Mouse (Mus musculus): ENCODE data around the gene Ppm1h.

Ppm1h gene

DNA sequence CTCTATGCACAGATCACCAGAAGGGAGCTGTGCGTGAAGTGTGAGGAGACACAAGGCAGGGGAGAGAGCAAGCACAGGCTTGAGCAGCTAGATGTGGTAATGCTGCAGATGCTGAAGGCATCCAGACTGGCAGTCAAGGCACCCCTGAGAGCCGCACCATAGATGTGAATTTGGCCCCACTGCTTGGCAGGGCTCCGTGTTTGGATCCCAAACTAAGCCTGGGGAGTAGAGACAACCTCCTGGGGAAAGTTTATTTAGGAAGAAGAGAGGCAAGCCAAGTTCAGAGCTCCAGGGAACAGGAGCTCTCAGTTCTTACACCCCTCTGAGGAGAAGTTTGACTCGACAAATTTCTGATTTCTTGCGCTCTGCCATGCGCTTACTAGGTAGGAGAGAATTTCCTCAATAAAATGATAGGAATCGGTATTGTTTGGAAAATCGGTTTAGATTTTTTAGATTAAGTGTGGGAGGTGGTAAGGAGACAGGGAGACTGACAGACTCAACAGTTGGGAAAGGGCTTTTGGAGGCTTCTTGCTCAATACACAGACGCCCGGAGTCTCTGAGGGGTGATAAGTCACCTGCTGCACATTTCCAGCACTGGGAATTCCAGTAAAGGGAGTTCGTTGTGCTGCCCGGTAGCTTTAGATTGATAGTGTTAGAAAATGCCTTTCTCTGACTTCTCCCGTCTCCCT lies 89.8 kb downstream of the Ppm1h start:
- peak in 1 of 2 experiments; percentile 18 for DNase-seq (ENCODE audit: low spot score in 2 of 2)

DNA sequence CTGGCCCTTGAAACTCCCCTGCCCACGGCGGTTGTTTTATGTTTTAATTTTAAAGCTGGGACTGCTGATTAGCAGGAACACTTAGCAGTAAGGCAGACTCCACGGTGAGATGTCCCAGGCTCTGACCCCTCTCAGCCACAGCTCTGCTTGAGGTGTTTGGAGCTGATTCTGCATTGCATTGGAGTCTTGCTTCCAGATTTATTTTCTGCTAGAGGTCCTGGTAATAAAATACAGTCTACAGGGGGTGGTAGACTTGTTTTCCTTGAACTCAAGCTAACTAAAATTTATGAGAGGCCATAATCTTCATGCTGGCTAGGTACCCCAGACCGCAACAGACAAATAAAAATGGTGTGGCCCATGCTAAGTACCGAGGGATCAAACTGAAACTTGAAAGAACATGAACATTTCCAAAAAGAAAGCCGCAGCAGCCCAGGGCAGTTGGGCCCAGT lies 90.4 kb downstream of the Ppm1h start:
- peak in 1 of 2 experiments; percentile 14 for DNase-seq (ENCODE audit: low spot score in 2 of 2)

DNA sequence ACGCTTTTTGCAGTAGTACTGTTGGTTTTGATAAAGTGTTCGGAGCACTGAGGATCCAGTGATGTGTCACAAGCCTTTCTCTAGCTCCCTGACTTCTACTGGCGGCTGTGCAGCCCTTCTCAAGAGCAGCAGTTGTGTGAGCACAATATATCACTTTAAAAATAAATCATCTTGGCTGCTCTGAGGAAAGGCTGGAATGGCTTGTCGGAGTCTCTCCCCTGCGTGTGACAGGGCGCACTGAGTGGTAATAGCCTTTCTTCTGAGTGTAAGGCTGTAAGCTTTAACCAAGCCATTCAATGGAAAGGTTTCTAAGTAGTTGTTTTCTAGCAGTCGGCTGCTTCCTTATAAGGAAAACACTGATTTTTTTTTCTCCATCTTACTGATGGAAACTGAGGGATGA lies 91.8 kb downstream of the Ppm1h start:
- DNase-seq (ENCODE audit: low spot score in 2 of 2), result peak in 1 of 2 experiments; percentile 12

DNA sequence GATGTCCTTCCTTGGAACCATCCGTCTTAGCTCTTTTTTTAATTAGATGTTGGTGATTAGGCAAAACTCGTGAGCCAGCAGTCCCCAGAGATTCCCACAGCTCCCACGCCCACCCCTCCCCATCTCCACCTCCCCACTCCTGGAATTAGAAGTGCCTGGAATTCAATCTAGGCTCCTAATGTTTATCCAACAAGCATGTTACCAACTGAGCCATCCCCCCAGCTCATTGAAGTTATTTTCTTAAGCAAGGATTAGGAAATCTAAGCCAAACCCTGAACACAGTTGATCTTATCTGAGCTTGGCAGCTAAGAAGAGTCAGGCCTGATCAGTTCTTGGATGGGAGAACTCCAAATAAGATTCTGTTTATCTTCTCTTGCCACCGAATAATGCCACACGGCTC lies 92.4 kb downstream of the Ppm1h start:
- peak in 1 of 2 experiments; percentile 5 for DNase-seq (ENCODE audit: low spot score in 2 of 2)

DNA sequence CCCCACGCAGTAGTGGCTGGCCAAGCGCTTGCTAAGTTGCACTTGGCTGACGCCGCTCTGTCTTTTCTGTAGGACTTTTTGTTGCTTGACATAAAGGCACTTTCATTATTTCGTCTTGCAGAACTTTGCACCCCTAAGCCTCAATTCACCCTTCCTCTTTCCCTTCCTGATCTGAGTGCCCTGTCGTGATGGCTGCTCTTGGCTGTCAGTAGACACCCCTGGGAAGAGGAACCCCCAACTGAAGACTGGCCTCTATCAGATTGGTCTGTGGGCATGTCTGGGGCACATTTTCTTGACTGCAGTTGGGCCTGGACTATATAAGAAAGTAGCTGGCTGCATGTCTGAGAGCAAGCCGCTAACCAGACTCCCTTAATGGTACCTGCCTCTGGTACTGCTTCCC lies 95.6 kb downstream of the Ppm1h start:
- peak in 1 of 2 experiments; percentile 22 for DNase-seq (ENCODE audit: low spot score in 2 of 2)

DNA sequence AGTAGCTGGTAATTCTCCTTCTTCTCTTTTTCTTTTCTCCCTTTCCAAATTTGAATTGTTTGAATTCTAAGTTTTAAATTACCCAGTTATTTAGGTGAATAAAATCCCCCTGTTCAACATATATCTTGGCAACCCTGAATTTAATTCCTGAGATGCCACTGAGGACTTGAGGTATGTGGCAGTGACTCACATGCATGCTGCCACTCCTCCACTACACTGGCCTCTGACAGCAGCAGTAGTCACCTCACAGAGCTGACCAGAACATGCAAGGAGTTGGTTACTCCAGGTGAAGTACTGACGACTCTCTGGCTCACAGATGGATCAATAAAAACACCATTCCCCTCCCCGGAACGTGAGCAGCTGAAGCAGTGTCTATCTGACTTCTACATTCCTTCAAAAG lies 98.9 kb downstream of the Ppm1h start:
- no peak for DNase-seq (ENCODE audit: low spot score in 2 of 2)

DNA sequence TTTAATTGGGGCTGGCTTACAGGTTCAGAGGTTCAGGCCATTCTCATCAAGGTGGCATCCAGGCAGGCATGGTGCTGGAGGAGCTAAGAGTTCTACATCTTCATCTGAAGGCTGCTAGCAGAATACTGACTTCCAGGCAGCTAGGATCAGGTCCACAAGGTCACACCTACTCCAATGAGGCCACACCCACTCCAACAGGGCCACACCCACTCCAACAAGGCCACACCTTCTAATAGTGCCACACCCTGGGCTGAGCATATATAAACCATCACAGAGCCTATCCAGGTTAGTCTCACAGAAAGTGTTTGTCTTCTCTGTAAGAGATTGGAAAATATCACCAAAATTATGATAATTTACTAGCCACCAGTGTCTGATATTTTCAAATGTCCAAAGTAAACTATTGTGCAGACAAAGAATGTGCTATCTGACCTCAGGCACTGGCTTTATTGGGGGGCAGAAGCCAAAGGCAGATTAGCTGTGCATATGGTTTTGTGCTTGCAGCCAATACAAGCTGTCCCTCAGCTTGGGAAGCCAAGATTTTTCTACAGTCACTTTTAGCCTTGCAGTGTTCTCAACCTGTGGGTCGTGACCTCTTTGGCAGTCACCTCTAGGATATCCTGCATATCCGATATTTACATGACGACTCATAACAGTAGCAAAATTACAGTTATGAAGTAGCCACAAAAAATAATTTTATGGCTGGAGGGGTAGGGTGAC lies 99.5 kb downstream of the Ppm1h start:
- DNase-seq (ENCODE audit: low spot score in 2 of 2), result no peak

DNA sequence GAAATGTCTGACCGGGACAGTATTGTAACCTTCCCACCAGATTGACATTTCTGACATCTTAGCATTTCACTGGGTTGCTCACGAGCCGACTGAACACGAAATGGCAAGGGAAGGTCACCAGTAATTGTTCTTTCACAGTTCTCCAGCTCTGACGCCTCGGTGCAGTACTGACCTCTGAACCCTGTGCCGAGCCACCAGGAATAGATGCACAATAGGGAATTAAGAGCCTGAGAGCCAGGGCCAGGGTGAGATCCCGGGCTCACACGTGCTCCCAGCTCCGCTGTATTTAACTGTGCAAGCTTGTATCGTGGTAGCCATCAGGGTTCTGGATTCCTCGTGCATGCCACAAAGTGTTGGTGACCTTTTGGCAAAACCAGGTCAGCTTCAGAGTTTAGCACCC lies 100.8 kb downstream of the Ppm1h start:
- no peak for DNase-seq (ENCODE audit: low spot score in 2 of 2)

DNA sequence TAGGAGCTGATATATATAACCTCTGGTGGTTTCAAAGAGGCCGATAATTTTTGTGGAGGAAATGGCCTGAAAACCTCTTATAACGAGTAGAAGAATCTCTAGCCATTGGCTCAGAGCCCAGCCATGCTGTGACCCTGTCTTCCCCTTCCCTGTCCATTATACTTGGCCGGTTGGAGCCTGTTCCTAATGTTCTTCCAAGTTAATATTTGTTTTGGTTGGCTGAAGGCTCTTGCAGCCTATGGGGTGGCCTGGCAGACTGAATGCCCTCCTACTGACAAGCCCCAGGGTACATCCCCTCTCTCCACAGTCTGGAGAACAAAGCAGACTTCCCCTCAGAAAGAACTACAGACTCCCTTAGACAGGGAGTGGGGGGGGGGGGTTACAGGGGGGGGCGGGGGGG lies 104.2 kb downstream of the Ppm1h start:
- no peak for DNase-seq (ENCODE audit: low spot score in 2 of 2)

DNA sequence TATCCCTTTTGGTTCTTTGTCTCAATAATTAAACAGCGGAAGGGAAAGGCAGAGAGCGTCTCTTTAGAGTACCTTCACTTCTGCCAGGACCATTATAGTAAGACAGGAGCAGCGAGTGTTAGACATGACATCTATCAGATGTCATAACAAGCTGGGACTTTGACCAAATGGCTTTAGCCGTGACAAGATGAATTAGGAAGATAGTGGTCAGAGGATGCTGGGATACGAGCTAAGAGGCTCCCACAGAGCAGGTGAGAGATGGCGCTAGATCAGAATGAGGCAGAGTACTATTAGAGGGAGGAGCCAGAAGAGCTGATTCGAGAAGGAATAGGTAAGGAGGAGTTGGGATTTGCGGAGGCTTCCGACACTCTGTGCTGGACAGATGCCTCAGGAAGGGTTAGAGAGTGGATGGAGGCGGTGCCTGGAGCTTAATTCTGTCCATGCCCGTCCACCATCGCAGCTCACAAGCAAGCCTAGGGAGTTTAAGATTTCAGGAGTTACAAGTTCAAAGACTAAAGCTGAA lies 111.1 kb downstream of the Ppm1h start:
- DNase-seq (ENCODE audit: low spot score in 2 of 2), result no peak

DNA sequence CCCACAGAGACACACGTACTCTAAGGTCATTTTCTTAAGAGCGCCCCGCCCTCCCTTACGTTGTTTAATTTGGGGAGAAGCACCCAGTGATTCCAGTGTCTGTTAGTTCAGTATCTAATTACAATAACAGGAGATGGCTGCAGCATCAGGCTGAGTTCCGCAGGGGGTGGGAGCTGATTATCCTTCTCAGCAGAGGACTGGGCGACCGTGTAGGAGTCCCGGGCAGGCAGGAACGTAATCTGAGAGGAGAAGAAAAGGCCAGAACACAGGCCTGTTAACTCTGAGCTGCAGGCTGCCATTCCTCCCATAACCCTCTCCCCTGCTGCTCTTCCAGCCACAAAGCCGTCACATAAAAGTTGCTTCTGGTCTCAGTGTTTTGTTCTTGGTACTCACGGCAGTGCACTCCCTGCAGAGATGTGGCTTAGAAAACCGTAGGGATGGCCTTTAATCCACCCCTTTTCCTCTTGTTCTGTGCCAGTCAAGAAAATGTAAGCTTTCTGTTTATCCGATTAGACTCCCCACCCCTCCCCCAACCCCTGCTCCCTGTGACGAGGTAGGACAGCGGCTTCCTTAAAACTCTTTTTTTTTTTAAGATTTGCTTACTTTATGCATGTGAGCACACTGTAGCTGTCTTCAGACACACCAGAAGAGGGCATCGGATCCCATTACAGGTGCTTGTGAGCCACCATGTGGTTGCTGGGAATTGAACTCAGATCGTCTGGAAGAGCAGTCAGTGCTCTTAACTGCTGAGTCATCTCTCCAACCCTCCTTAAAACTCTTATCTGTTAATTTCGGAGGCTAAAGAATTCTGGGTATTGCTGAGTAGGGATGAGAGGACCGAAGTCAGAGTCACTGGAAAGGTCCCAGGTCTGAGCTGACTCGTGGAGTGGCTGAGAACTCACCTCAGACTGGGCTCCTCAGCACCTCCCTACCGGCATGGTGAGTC lies 113.7 kb downstream of the Ppm1h start:
- no peak for DNase-seq (ENCODE audit: low spot score in 2 of 2)

DNA sequence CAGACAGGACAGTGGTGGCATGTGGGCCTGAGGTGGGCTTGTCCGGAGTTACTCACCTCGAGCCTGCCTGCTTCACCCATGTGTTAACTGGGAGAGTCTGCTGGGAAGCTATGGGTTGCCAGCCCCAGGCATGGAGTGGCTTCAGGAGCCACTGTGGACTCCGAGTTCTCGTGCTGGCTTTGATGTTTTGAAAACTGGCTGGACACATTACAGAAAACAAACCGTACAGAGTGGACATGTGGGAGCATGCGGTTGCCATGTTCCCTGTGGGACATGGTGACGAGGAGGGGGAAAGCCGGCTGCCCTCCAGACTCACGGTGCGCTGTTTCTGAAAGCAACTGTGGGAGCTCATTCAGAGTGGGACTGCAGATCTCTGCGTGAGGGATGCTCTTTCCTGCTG lies 114.6 kb downstream of the Ppm1h start:
- DNase-seq (ENCODE audit: low spot score in 2 of 2), result no peak

DNA sequence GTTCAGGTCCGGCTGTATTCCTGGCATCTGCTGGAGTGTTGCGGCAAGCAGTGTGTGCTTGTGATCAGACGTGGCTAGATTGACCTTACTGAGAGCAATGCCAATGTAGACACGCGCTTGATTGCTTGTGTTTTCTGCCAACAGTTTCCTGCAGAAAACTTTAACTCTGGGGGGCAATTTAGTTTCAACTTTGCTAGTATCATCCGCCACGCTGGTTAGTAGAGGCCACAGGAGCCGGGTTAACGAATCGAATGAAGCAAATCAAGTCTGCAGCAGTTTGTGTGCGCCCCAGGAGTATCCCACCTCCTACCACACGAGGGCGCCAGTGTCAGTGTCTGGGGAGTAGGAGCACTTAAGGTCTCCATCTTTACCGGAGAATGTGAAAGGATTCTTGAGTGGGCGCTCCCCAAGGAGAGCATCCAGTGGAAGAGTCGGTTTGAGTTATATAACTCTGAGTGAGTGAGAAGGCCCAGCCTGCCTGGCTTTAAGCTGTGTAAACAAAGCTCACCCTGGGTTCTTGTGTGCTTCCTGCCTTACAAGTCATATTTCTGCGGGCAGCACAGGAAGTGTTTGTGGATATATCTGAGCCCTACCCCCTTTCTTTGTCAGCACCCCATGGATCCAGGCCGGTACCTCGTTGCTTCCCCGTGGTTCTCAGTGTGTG lies 115.8 kb downstream of the Ppm1h start:
- peak; percentile 65 to 79 for DNase-seq (ENCODE audit: low spot score in 2 of 2)

DNA sequence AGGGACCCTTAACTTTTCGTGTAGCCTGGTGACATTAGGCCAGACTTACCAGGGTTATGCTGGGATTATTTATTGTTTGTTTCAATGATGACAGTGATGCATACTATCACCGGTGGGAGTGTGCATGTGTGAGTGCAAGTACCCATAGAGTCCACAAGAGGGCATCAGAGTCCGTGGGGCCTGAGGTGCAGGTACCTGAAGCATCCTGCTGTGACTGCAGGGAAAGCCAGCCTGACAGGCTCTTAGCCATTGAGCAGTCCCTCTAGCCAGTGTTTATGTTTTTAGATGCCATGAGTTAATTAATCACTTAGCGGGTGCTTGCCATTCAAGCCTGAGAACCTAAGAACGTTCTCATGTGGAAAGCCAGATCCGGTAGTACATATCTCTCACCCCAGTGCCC lies 119.4 kb downstream of the Ppm1h start:
- no peak for DNase-seq (ENCODE audit: low spot score in 2 of 2)

DNA sequence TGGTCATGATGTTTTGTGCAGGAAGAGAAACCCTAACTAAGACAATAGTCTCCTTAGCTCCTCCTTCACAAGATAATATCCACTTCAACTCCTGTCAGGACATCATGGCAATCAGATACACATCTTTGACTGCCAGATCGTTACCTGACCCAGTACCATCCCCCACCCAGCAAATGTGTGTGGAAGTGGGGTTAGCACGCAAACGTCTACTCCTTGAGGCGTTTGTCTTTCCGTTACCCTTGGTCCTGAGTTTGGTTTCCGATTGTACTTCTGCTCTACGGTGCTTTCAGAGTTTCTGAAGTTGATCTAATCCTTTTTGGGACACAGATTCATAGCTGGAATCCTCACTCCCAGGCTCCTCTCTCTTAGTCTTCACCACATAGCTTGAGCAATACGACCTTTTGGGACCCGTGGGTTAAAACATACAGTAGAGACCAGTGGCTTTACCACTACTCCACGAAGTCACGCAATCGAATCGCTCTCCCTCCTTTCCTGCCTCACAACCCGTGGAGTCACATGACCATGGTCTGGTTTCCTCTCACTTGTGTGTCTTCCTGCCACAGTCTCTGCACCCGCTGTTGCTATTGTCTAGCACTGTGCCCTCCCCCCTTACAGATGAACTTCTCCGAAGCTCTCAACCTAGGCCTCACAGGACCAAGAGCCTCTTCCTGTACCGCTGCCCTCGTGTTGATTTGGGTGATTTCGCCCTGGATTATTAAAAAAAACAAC lies 121.6 kb downstream of the Ppm1h start:
- DNase-seq (ENCODE audit: low spot score in 2 of 2), result no peak

DNA sequence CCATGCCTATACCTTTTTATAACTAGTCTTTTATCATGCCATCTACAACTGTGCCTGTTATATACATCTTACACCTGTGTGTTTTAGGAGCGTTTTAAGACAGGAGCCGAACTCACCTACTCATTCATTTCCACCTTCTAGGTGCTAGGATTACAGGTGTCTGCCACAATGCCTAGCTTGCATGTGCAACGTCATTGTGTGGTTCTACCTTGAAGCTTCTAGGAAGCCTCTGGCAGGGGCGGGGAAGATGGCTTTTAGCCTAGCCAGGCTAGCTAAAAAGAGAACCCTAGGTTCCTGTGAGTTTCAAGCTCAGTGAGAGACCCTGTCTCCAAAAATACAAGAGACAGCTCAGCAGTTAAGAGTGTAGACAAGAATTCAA lies 122.2 kb downstream of the Ppm1h start:
- DNase-seq (ENCODE audit: low spot score in 2 of 2), result no peak

DNA sequence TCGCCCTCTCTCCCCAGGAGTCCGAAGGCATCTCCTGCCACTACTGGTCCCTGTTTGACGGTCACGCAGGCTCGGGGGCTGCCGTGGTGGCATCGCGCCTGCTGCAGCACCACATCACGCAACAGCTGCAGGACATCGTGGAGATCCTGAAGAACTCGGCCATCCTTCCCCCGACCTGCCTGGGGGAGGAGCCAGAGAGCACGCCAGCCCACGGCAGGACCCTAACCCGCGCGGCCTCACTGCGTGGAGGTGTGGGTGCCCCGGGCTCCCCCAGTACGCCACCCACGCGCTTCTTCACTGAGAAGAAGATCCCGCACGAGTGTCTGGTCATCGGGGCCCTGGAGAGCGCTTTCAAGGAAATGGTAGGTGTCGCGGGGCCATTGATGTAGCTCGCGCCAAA lies 123.7 kb downstream of the Ppm1h start:
- DNase-seq (ENCODE audit: low spot score in 2 of 2), result no peak

DNA sequence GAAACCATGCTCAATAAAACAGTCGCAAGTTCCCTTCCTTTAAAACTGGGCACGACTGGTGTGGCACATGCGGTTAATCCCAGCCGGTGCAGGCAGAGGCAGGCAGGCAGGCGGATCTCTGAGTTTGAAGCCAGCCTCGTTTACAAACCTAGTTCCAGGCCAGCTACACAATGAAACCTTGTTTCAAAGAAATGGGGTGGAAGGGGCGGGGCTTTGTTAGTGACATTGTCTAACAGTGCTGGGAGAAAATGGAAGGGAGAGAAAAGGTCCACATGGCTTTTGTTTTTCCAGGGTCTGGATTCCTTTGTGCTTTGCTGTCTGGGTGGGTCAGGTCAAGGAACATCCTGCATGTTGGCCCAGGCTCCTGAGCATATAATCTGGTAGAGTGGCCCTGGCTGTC lies 124.3 kb downstream of the Ppm1h start:
- DNase-seq (ENCODE audit: low spot score in 2 of 2), result no peak

DNA sequence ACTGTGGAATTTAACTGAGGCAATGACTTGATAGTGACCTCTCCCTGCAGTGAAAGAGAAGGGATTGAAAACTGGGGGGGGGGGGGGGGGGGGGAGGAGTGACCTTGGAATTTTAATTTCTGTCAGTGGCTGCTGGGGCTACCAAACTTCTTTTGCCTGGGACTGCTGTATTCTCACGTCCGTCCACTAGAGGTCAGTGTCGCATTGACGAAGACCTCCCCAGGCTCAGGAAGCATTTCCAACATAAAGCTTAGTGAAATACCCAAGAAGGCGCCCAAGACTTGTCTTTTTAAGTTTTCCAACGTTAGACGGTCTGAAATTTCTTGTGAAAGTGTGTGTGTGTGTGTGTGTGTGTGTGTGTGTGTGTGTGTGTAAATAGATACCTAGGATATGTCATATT lies 125.3 kb downstream of the Ppm1h start:
- DNase-seq (ENCODE audit: low spot score in 2 of 2), result peak; percentile 68 to 82

DNA sequence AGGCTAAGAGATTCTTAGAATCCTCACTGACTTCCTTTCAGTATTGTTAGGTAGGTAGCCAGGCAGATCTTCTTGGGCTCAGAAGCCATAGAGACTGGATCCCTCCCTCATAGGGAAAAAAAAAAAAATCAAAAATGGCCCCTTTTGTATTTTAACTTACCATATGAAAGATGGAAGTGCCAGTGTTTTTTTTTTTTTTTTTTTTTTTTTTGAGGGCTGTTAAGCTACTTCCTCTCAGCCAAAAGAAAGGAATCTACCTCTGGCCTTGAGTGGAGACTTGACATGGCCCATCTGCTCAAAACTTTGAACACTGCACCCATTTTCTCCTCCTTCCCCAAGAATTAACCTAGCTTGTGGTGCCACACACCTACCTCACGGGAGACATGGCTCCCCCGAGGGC lies 127.3 kb downstream of the Ppm1h start:
- DNase-seq (ENCODE audit: low spot score in 2 of 2), result no peak

Measured in right cerebral cortex, postnatal 10 days (tissue).